Mouse (Mus musculus) C3H10T1/2 (cell line): Measurements from ENCODE around the gene Smad3. TPM values are rescaled to one million over a fixed set of nuclear protein-coding genes. Genes with fewer than 3 reads are reported as not detected.

Source experiments
- polyA plus RNA-seq, 2 experiments: library from polyadenylated mRNA; unstranded; fragments of >200 nt; fragmentation: generic; extraction: Trizol; gene quantifications; one replicate each; pipeline ENCODE4 v1.2.1; 2012; ENCODE audit warnings: missing spikeins in 2 of 2

The Smad3 gene
- 10 to 100 TPM in 1 of 2 experiments, 1 to 10 TPM in 1; 4.9 to 33.9 TPM for polyA plus RNA-seq

DNA sequence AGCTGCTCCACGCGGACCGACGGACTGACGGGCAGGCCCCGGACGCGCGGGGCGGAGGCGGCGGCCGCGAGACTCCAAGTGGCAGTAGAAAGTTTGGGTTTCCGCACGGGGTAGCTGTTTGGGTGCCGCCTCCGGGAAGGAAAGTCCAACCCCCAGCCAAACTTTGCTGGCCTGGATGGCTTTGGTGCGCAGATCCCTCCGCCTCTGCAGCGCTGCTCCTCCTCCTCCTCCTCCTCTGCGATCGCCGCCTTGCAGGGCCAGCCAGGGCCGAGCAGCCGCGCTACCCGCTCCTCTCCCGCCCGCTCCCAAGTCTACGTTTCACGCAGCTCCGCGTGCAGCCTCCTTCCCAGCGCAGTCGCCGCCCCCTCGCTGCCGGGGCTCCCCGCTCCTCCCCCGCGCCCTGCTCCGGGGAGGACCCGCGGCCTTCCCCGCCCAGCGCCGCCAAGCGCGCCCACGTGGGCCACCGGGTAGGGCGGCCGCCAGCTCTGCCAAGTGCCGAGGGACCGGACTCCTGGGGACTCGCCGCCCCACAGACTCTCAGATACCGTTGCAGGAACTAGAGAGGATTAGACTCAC is at the start of gene Smad3:
TSS of gene Smad3 (minus strand) at position 130 of the 576 bp plus-strand sequence.

DNA sequence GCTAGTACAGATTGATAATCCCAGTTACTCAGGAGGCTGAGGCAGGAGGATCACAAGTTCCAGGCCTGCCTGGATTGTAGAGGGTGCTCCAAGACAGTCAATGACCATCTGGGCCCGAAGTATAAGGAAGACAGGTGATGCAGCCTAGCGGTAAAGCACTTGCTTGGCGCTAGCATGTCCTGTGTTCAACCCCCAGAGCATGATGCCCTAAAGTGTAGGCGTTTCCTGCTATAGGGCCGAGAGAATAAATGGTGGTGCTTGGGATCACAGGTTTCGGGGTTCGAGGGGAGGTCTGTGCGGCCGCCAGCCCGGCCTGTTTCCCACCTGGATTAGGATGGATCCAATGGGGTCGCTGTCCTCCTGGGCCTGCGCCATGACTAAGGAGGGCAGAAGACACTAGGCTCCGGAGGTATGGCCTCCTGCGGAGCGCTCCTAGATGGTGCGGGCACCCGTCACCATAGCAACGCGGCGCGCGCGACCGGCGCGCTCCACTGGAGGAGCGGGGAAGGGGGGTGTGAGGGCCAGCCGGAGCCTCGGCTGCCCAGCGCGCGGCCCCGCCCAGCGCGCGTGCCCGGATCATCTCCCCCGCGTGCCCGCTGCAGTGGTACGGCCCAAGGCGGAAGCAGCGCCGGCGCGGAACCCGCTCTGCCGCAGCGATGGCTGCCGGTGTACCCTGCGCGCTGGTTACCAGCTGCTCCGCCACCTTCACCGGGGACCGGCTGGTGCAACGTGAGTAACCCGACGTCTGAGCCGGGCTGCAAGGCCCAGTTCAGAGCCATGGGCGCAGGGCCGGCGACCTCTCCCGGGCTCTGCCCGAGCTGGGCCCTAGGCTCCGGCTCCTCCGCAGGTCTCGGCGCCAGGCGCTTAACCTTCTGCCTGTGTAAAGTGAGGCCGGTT is 155.5 kb downstream of the Smad3 start, which contains the start of the genes Iqch and Aagab:
TSS of gene Iqch (minus strand) at position 451 of the 897 bp plus-strand sequence.
TSS of gene Aagab (plus strand) at position 618 of the 897 bp plus-strand sequence.

Other genes starting within 250 kb of the Smad3 start
- gene Iqch, start 155.5 kb downstream of the Smad3 start, polyA plus RNA-seq: not detected
- gene Aagab, start 155.3 kb downstream of the Smad3 start, polyA plus RNA-seq: 10 to 100 TPM in 1 of 2 experiments, 1 to 10 TPM in 1; 3.6 to 10.7 TPM